Mouse (Mus musculus) MEL (cell line): ENCODE data around the gene Gm15293. TPM values are rescaled to one million over a fixed set of nuclear protein-coding genes. Genes with fewer than 3 reads are reported as not detected.
"Not testable (repeated sequence)": the region's sequence is repeated elsewhere in the genome, so short reads cannot be mapped to it uniquely, and the experiment has no call there.

Experiments used
- DNase-seq: peaks from one replicate; pipeline ENCODE4 v3.0.0; 2011; ENCODE audit warnings: low read depth, low spot score
- H3K27ac ChIP-seq: 2 replicates; pipeline ENCODE4 v1.5.1; 2012; ENCODE audit warnings: low read depth, mild to moderate bottlenecking, control low read depth, low read length, moderate library complexity; ENCODE audit not compliant: control insufficient read depth
- H3K27me3 ChIP-seq, 2 experiments: fragments of 150-350 bp in 1 of 2; sonication (generic) in 1 of 2; 2 replicates each; pipeline ENCODE4 v1.6.1; 2012; ENCODE audit warnings: low read length in 2 of 2, mild to moderate bottlenecking in 2 of 2, improper control_type of control experiment in 1 of 2, moderate library complexity in 1 of 2; ENCODE audit not compliant: insufficient read depth in 2 of 2, control insufficient read depth in 1 of 2
- H3K36me3 ChIP-seq, 2 experiments: 2 replicates each; pipeline ENCODE4 v1.6.1; 2012 to 2014; ENCODE audit warnings: low read length in 2 of 2, improper control_type of control experiment in 1 of 2, inconsistent platforms in 1 of 2, mild to moderate bottlenecking in 1 of 2; ENCODE audit not compliant: insufficient read depth in 2 of 2, control insufficient read depth in 1 of 2
- H3K4me1 ChIP-seq, 2 experiments: fragments of 150-350 bp in 1 of 2; sonication (generic) in 1 of 2; 2 replicates each; pipeline ENCODE4 v1.6.1; 2012; ENCODE audit warnings: low read length in 2 of 2, improper control_type of control experiment in 1 of 2, mild to moderate bottlenecking in 1 of 2; ENCODE audit not compliant: insufficient read depth in 2 of 2, control insufficient read depth in 1 of 2
- H3K4me3 ChIP-seq, 2 experiments: fragments of 150-350 bp in 1 of 2; sonication (generic) in 1 of 2; 2 replicates each; pipeline ENCODE4 v1.5.1; 2012; ENCODE audit warnings: low read depth in 2 of 2, low read length in 2 of 2, mild to moderate bottlenecking in 2 of 2, moderate library complexity in 2 of 2, control low read depth in 1 of 2, improper control_type of control experiment in 1 of 2; ENCODE audit not compliant: control insufficient read depth in 1 of 2, insufficient read depth in 1 of 2
- H3K79me2 ChIP-seq: 2 replicates; pipeline ENCODE4 v1.6.1; 2012; ENCODE audit warnings: mild to moderate bottlenecking, low read length, moderate library complexity; ENCODE audit not compliant: control insufficient read depth, poor library complexity, insufficient read depth
- H3K9ac ChIP-seq: 2 replicates; pipeline ENCODE4 v1.6.1; 2012; ENCODE audit warnings: low read depth, mild to moderate bottlenecking, control low read depth, low read length, moderate library complexity; ENCODE audit not compliant: control insufficient read depth, poor library complexity, severe bottlenecking
- H3K9me3 ChIP-seq: fragments of 150-350 bp; sonication (generic); replicated peaks from 2 replicates; pipeline ENCODE4 v1.6.1; 2012; ENCODE audit warnings: mild to moderate bottlenecking, low read length, improper control_type of control experiment, moderate library complexity; ENCODE audit not compliant: insufficient read depth
- polyA plus RNA-seq, 2 experiments: library from polyadenylated mRNA; stranded (reverse) in 1 of 2; unstranded in 1 of 2; fragments of >175 nt in 1 of 2; fragments of >200 nt in 1 of 2; gene quantifications; 2 replicates each; pipeline versions ENCODE4 v1.2.1 to v1.2.4; 2012; ENCODE audit warnings: low replicate concordance in 2 of 2, low read depth in 1 of 2; ENCODE audit not compliant: insufficient read length in 2 of 2, insufficient read depth in 1 of 2, missing spikeins in 1 of 2
- total RNA-seq: library from RNA; depleted of rRNA; stranded (reverse); fragments of 300-350 nt; gene quantifications from 2 replicates; pipeline ENCODE4 v1.2.3, GENCODE M21; 2012; rRNA removed

Gene Gm15293
- total RNA-seq: not detected in 2 replicates
- polyA plus RNA-seq: not detected

DNA sequence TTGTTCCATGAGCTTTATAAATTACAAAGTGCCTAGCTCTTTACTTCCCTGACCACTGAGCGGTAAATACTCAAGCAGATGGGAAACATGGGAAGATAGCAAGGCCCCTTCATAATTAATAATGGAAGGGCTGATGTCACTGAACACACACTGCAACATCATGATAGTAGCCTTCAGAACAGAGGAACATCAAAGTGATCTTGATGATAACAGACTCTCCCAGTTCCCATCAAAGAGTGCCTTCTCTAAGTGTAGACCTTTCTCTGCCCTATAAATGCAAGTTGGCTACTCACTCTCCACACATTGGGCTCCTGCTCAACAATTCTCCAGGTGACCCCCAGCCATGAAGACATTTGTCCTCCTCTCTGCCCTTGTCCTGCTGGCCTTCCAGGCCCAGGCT is at the start of gene Gm15293:
Gene Gm15293 (plus strand): TSS at position 301 of the 400 bp plus-strand sequence.
- not testable (repeated sequence) for H3K9ac ChIP-seq, H3K9me3 ChIP-seq, H3K4me1 ChIP-seq, H3K36me3 ChIP-seq, H3K4me3 ChIP-seq, DNase-seq, H3K79me2 ChIP-seq, H3K27me3 ChIP-seq, H3K27ac ChIP-seq

DNA sequence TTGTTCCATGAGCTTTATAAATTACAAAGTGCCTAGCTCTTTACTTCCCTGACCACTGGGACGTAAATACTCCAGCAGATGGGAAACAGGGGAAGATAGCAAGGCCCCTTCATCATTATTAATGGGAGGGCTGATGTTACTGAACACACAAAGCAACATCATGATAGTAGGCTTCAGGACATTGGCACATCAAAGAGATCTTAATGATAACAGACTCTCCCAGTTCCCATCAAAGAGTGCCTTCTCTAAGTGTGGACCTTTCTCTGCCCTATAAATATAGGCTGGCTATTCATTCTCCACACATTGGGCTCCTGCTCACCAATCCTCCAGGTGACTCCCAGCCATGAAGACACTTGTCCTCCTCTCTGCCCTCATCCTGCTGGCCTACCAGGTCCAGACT is 39.4 kb upstream of the Gm15293 start, which contains the start of gene Defa22:
Gene Defa22 (plus strand): TSS at position 301 of the 400 bp plus-strand sequence.
- not testable (repeated sequence) for H3K36me3 ChIP-seq, H3K4me1 ChIP-seq, H3K9ac ChIP-seq, H3K79me2 ChIP-seq, H3K4me3 ChIP-seq, H3K27ac ChIP-seq, H3K9me3 ChIP-seq, DNase-seq, H3K27me3 ChIP-seq

DNA sequence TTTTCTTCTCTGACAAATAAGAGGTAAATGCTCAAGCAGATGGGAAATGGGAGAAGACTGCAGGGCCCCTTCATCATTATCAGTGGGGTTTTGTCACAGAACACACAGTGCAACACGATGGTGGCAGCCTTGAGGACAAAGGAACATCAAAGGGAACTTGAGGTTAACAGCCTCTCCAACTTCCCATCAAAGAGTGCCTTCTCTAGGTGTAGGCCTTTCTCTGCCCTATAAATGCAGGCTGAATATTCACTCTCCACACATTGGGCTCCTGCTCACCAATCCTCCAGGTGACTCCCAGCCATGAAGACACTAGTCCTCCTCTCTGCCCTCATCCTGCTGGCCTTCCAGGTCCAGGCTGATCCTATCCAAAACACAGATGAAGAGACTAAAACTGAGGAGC is 10.0 kb upstream of the Gm15293 start, which contains the start of gene Defa31:
Gene Defa31 (plus strand): TSS at position 301 of the 400 bp plus-strand sequence.
- not testable (repeated sequence) for H3K9me3 ChIP-seq, H3K9ac ChIP-seq, H3K27ac ChIP-seq, DNase-seq, H3K79me2 ChIP-seq, H3K27me3 ChIP-seq, H3K4me3 ChIP-seq, H3K36me3 ChIP-seq, H3K4me1 ChIP-seq

Other genes starting within 250 kb of the Gm15293 start
- gene Defa21, start 176.0 kb upstream of the Gm15293 start, total RNA-seq: not detected in 2 replicates
- gene Defa21, start 176.0 kb upstream of the Gm15293 start, polyA plus RNA-seq: not detected
- gene Defa23, start 146.5 kb upstream of the Gm15293 start, total RNA-seq: not detected in 2 replicates
- not detected for gene Defa23, start 146.5 kb upstream of the Gm15293 start, polyA plus RNA-seq
- not detected in 2 replicates for gene Defa35, start 136.5 kb upstream of the Gm15293 start, total RNA-seq
- gene Defa35, start 136.5 kb upstream of the Gm15293 start, polyA plus RNA-seq: not detected
- not detected in 2 replicates for gene Defa25, start 117.1 kb upstream of the Gm15293 start, total RNA-seq
- gene Defa25, start 117.1 kb upstream of the Gm15293 start, polyA plus RNA-seq: not detected
- gene Gm14851, start 105.5 kb upstream of the Gm15293 start, total RNA-seq: not detected in 2 replicates
- gene Gm14851, start 105.5 kb upstream of the Gm15293 start, polyA plus RNA-seq: not detected
- not detected in 2 replicates for gene Defa30, start 66.9 kb upstream of the Gm15293 start, total RNA-seq
- not detected for gene Defa30, start 66.9 kb upstream of the Gm15293 start, polyA plus RNA-seq
- gene Defa22, start 39.3 kb upstream of the Gm15293 start, total RNA-seq: not detected in 2 replicates
- gene Defa22, start 39.3 kb upstream of the Gm15293 start, polyA plus RNA-seq: not detected
- gene Defa31, start 9.9 kb upstream of the Gm15293 start, total RNA-seq: not detected in 2 replicates
- gene Defa31, start 9.9 kb upstream of the Gm15293 start, polyA plus RNA-seq: not detected
- not detected in 2 replicates for gene Gm15292, start 48.2 kb downstream of the Gm15293 start, total RNA-seq
- not detected for gene Gm15292, start 48.2 kb downstream of the Gm15293 start, polyA plus RNA-seq
- gene Defa27, start 114.0 kb downstream of the Gm15293 start, total RNA-seq: not detected in 2 replicates
- gene Defa27, start 114.0 kb downstream of the Gm15293 start, polyA plus RNA-seq: not detected
- not detected in 2 replicates for gene Defa29, start 125.5 kb downstream of the Gm15293 start, total RNA-seq
- not detected for gene Defa29, start 125.5 kb downstream of the Gm15293 start, polyA plus RNA-seq
- not detected in 2 replicates for gene Defa2, start 177.0 kb downstream of the Gm15293 start, total RNA-seq
- gene Defa2, start 177.0 kb downstream of the Gm15293 start, polyA plus RNA-seq: not detected
- gene Defa33, start 190.2 kb downstream of the Gm15293 start, total RNA-seq: not detected in 2 replicates
- not detected for gene Defa33, start 190.2 kb downstream of the Gm15293 start, polyA plus RNA-seq
- not detected in 2 replicates for gene Defa36, start 225.8 kb downstream of the Gm15293 start, total RNA-seq
- not detected for gene Defa36, start 225.8 kb downstream of the Gm15293 start, polyA plus RNA-seq